Mouse (Mus musculus) urinary bladder, adult 2 months (tissue): ENCODE results near the gene Cmc1. TPM values are rescaled to one million over a fixed set of nuclear protein-coding genes. Genes with fewer than 3 reads are reported as not detected.
"Not testable (repeated sequence)": the region's sequence is repeated elsewhere in the genome, so short reads cannot be mapped to it uniquely, and the experiment has no call there.

Source experiments
- DNase-seq: peaks from one replicate; pipeline ENCODE4 v3.0.0; 2022; ENCODE audit warnings: low spot score
- polyA plus RNA-seq: library from polyadenylated mRNA; depleted of rRNA; stranded (reverse); fragments of >200 nt; gene quantifications from 2 replicates; pipeline ENCODE4 v1.2.3, GENCODE M21; 2012

Cmc1 gene
- polyA plus RNA-seq, 1 experiment = 22.0 TPM

DNA sequence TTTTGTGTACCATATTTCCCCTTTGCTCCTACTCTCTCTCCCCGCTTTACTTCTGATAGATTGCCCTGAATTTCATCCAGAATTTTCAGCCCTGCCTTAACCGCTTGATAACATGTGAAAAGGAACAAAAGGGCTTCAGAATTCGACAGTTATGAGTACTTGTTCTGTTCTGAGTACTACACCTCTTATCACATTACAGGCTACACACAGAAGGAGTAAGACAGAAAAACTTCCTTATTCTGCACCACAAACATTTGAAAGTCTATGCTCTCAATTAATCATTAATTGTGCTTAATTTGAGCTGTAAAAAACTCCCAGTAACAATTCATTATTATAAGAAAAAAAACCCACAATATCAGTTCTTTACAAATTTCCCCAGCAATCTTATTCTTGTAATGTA, 9.6 kb downstream of the Cmc1 start:
- DNase-seq = not testable (repeated sequence)

DNA sequence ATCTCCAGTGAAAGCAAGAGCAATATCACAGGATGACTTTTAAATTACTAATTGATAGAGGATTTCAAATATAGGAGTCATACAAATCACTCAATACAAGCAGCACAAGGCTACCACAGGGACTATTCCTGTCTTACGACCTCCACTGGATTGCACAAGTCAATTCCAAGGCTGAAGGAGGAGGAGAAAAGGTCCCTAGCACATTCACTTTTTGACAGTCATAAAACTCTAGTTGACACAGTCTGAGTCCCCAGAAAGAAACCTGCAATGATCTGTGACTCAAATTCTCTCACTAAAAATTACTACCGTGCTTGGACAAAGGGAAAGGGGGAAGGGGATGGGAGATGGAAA, 39.6 kb downstream of the Cmc1 start:
- DNase-seq = no peak

DNA sequence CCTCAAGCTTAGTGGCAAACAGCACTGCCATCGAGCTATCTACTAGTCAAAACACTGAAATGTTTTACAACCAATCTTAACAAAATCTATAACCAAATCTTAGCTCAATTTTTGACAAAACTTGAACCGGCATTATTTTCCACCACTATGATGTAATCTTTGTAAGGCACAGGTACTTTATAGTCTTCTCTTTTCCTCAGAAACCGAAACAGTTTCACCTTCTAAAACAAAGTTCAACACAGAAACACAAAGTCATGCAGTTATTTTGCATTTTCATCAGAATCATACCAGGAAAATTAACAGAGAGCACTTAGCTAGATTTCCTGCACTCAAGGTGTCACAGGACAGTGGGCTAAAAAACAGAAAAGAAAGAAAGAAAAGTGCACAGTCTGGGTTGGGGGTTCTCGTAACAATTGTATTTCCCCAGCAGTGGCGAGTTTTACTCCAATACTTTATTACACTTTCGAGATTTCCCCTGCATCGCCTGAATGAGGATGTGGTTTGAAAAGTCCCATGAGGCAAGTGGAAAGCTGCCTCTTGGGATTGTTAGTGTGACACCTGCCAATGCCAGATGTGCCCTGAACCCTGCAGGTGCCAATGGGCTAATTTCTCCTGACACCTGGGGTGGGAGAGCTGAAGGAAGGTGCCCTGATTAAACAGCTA, 40.1 kb downstream of the Cmc1 start:
- DNase-seq = no peak

DNA sequence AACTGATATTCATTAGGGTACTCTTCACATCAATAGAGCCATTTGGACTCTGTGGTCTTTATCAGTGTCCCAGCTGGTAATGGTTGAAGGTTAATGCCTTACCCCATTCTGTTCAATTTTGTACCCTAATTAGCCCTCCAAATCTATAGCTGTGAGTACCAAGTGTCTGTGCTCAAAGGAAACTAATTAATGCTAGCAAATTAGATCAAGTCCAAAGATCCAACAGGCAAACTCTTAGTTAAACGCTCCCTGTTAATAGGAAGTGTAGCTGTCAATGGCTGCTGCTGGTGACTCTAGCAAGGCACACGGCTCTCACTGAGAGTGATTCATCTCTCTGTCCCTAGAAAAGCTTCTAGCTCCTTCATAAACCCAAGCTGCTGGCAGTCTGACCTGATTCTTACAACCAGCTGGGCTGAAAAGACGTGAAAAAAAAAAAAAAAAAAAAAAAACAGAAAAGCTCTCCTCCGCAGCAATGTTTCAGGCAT, 41.4 kb downstream of the Cmc1 start:
- DNase-seq = no peak

DNA sequence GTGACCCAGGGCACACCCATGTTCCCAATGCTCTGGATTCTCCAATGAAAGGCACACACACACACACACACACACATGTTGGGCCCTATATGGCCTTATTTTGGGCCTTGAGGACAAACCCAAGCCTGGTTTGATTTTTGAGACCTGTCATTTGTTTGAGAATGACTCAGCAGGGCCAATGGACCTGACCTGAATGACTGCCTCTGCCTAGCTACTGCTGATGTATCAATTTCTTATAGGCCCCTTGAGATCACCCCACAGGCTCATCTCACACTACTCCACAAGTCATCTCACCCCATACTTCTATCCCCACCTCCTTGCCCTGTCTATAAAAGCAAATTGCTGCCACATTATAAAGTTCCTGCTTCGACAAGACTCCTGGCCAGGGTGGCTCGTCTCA, 48.2 kb downstream of the Cmc1 start:
- DNase-seq = no peak

DNA sequence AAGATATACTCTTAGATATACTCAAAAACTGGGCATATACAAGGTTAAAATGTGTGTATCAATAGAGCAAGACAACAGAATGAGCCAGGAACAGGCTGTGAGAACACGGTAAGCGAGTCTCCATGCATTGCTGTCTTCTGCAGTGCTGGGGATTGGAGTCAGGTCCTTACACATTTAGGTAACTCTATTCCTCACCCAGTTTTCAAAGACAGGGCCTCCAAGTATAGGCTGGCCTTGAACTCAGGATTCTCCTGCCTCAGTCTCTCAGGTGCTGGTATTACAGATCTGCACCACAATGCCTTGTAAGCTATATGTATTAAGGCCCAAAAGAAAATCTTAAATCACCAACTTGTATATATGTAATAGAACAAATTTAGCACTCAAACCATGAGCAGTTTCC, 49.5 kb downstream of the Cmc1 start:
- DNase-seq = no peak

DNA sequence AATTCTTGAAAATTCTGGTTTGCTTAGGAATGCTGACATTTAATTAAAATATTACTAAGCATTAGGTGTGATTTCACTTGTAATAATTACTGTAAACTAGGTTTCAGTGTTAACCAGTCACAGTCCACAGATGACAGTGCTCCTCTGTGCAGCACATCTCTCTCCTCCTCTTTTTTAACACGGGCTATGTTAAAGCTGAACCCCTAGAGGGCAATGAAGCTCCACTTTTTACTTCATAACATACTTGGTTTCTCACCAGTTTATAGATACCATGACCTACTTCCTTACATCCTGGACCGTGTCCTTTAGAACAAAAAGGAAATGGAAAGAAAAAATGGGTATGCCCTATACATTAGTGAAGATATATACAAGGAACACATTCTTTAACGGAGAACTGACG, 50.6 kb downstream of the Cmc1 start:
- DNase-seq = no peak

DNA sequence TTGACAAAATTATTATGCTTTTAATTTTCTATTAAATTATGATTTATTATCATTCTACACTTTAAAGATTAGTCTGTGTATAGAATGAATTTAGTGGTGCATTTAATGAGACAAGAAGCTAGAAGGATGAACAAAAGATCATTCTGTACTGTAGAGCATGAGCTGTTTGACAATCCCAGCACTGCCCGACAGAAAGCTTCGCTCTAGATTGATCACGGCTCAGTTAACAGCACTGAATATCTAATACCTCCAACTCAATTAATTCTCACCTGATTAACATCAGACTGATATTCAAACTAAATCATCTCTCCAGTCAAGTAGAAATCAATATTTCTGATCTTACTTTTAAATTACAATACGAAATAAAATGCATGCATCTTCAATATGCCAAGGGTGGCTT, 66.1 kb downstream of the Cmc1 start:
- no peak for DNase-seq

DNA sequence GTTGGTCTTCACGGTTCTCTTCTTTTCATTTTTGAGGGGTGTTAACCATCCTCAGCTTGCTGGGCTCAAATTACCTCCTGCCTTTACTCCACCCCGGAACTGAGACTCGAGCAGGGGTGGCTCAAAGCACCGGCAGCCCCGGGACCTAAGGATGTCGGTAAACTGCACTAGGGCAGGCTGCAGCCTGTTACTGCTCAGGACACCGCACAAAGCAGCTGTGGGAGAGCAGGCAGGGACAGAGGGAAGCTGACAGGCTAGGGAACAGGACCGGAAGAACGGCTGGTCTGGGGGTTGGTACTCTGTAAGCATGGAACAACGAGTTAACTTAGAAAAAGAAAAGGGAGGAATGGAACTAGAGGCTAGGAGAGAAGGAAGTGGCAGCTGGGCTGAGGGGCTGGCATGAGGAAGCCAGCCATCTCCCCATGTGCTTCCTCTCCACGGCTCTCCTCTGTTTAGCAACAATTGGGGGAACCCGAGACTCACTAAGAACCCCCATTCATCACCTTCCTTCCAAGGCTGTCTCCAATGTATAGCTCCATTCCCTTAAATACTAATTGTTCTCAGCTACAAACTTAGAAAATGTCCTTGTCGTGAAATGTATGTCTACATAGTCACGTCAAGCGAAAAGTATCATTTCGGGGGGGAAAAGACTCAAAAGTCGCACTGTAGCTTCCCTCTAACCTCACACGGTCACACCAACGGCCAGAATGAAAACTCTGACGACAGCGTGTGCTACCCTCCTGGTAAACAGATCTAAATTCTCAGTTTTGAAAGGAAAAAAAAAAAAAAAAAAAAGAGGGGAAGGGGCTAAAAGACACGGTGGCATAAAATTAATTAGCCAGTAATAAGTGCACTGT, 67.2 kb downstream of the Cmc1 start:
- no peak for DNase-seq

DNA sequence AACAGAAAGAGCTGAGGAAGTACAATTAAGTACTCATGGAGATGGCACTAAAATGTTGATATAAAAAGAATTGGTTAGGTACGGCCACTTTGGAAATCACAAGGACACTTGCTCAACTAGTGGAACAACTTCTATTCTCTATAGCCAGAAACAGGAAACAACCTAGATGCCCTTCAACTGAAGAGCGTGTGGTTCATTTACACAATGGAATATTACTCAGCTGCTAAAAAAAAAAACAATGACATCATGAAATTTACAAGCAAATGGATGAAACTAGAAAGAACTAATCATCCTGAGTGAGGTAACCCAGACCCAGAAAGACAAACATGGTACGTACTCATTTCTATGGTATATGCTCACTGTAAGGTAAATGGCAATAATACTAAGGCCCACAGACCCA, 76.6 kb downstream of the Cmc1 start:
- no peak for DNase-seq

DNA sequence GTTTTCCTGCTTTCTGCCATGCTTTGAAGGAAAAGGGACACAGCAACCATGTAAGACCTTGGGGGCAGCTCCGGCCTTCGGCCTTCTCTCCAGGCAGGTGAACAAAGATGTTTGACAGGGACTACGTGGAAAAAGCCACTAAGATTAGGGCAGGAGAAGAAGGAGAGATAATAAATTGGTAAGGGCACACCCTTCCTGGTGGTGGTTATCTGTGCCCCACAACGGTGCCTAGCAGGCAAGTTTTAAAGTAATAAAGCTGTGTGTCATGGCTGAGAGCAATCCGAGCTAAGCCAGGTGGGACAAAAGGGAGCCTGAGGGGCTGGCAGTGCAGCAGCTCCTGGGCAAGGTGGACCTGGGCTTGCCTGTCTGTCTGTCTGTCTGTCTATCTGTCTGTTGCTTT, 77.9 kb downstream of the Cmc1 start:
- DNase-seq = no peak

DNA sequence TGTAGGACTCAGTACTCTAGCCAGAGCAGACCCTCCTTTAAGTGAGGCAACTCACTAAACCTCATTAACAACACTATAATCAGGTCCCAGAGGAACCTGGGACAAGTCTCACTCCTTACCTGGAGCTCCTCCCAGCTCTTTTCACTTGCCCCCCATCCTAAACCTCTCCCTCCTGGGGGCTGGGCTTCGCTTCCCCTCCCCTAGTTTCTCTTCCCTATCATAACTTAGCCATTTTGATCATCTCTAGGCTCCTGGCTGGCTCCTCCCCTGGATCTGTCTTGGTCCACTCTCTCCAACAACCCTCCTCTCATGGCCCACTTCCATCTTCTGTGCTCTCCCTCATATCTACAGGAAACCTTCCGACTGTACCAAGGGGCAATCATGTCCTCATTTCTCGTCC, 78.6 kb downstream of the Cmc1 start:
- no peak for DNase-seq

DNA sequence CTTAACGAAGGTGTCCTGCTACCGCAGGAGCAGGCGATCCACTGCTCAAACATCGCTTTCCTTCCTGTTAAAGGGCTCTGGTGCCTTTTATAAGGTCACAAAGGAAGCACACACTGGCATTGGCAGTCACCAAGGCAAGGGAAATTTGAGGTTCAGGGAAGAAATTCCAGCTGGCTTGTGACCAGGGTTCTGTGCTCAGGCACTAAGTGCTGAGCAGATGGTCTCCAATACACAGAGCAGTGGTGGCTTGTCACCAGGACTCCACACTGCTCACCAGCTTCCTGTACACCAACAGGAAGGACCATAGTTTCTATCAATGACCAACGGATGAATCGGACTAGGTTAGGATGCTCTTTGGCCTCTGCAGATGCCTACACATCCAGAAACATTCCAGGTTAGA, 79.5 kb downstream of the Cmc1 start:
- DNase-seq = no peak

DNA sequence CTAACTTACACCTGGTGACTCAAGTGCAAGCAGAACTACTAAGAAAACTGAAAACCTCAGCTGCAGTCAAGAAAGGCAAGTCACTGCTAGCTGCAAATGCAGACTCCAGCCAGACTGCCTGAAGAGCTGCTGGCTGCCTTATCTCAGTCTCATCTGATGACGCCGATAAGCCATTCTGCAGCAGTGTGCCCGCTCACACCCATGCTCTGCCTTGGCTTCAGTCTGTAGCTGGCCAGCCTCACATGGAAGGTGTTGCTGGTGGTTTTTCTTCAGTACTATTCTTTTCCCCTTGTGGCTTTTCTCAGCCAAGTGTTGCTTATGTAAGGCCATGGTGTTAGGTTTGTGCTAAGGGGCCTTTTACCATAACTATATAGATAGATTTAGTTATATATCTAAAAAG, 90.9 kb downstream of the Cmc1 start:
- DNase-seq = no peak

DNA sequence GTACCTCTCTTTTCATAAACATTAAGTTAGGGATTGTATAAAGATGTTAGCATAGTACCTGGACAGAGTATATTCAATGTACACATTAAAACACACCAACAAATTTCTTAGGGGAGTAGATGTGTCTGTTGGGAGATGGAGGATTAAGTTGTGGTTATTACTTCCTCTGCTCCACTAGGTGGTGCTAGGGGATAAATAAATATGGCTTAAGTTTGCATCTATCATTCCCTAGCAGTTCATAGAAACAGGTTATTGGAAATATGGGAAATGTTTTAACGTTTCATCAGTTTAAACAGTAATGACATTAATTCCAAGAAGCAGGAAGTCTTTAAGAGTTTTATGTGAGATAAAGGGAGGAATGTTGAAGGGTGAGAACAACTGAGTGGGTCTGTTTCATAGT, 96.7 kb downstream of the Cmc1 start:
- DNase-seq = no peak

DNA sequence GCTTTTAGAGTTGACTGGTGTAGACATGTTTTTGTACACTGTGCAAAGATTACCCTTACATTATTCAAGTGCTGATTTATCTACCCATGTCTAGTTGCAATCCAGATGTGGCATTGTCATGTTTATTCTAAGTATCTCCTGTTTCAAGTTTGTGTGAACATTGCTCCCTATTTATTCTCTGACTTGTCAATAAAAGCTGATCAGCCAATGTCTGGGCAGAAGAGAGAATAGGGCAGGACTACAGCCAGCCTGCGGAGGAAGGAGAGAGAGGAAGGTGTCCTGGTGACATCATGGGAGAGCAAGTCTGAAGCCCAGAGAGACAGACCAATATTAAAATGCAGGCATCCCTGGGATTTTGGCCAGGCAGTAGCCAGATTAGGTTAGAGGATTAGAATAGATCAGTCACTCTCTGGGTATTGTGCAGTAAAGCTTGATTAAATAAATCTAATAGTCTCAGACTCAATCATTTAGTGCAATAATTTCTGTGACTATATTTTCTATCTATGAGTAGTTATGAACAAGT, 104.9 kb downstream of the Cmc1 start:
- no peak for DNase-seq

DNA sequence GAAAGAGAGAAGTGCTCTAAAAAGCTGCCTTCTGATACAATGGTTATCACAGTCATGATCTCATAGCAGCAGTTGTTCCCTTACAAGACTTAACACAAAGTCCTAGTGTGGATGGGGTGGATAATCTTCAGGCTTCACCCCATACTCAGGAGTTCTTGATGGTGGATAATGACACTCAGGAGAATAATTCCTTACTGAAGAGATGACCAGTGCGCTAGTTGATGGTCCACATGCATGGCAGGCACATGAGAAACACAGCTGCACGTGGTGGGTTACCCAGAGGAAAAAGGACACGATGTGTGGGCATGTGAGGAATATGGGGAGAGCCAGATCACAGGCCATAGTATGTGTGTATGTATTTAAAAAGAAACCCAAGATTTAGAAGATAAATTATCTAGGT, 106.4 kb downstream of the Cmc1 start:
- no peak for DNase-seq

DNA sequence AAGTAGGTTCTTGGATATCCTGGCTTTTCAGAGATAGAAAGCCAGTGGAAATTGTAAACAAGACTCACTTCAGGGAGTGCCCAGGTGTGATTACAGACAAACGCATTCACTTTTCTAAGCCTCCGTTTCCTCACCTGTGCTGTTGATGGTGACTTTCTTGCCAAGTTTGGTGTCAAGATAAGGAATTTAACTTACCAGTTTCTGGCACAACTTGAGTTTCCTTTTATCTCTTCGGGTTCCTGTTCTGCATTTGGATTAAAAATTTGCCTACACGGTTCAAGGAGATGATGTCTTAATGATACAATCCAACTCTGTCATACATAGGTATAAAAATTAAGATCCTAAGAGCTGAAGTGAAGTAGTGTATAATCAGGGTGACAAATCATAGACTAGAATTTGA, 107.2 kb downstream of the Cmc1 start:
- no peak for DNase-seq

DNA sequence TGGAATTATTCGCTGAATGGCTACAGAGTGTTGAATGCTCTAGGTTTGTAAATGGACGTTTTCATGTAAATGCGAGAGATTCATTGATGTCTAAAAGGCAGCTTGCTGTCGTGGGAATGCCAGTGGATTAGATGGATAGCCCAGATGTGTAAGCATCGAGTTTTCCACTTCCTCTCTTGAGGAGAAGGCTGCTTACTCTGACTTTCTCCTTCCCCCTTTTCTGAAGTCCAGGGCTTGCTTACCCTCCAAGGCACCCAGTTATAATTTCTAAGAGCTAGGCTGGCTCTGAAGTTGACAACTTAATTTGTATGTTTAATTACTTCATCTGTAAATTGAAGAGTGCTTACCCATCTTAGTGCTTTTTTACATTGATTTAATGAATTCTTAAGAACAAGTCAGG, 108.3 kb downstream of the Cmc1 start:
- no peak for DNase-seq

DNA sequence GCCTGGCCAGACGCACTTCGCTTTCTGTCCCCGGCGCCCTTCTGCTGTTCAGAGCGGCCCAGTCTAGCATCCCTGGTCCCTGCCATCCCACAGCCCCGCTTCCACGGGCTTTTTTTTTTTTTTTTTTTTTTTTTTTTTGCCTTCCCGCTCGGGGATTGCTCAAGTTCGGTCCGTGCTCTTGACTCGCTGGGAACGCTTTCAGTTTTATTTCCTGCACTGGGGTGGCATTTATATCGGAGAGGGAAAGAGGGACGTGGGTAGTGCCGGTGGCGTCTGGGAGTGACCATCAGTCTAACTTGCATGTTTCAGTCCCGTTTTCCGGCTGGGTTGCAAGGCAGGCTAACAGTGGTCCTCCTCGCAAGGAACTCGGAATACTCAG, 109.0 kb downstream of the Cmc1 start:
- no peak for DNase-seq

DNA sequence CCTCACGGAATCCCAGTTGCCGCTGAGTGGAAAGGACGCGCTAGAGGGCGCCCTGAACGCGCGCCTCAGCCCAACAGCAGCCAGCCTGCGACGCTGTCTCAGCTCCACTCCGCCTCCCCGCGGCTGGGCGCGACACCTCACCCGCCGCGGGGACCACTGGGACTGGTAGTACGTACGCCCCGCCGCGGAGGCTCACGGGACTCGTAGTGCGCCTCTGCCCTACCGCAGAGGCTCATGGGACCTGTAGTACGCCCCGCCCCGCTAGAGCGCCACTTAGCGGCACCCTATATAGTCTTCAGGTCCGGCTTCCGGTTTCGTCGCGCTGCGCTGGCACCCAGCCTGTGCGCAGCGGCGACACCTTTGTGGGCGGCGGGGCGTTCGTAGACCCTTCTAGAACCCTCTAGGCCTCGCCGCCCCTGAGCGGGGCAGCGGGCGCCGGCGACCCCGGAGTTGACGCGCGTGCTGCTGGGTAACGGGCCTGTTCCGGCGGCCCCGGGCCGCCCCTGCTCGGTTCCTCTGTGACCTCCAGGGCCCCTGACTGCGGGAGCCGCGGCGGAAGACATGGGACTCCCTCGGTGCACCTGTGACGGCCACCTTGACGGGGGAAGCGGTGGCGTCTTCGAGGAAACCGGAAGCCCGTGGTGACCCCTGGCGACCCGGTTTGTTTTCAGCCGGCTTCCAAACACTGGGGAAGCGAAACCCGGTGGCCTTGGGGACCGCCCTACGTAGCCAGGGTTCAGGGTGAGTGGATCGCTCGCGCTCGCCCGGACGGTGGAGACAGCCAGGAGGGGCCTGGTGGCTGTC, 109.6 kb downstream of the Cmc1 start, which contains the start of gene Azi2:
Gene Azi2 (plus strand): TSS at position 282 of the 804 bp plus-strand sequence.
- peak; percentile 91 for DNase-seq

DNA sequence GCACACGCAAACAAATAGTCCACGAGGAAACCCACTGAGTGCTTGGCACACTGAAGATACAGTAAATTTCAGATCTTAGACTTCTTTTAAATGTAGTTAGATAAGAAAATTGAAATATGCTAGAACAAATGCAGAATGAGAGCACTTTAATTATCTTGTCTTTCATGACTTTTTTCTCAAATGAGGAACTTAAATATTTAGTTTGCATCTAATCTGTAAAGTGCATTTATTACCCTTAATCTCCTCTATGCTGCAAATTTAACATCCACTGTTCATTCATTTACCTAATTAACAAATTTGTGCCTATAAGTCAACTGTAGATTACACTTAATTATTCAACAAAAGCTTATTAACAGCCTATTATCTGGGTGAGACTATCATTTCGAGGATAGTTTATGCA, 115.0 kb downstream of the Cmc1 start:
- DNase-seq = no peak
